Mouse (Mus musculus) myocyte (in vitro differentiated cells): ENCODE measurements around the gene Gm20696.

ENCODE experiments used
- CEBPB ChIP-seq: IDR thresholded peaks from 2 replicates; pipeline ENCODE4 v1.6.1; 2011; ENCODE audit warnings: mild to moderate bottlenecking, moderate library complexity; ENCODE audit not compliant: poor library complexity, insufficient read depth, severe bottlenecking
- E2F4 ChIP-seq: IDR thresholded peaks from one replicate; pipeline ENCODE4 v1.6.1; 2011; ENCODE audit warnings: mild to moderate bottlenecking, control low read depth, moderate library complexity; ENCODE audit not compliant: insufficient read depth
- MAX ChIP-seq: IDR thresholded peaks from one replicate; pipeline ENCODE4 v1.6.1; 2011; ENCODE audit warnings: low read depth, mild to moderate bottlenecking, control low read depth
- MYOD1 ChIP-seq, 3 experiments: IDR thresholded peaks; one replicate each; pipeline ENCODE4 v1.6.1; 2011; ENCODE audit warnings: control low read depth in 2 of 3, low read depth in 2 of 3, mild to moderate bottlenecking in 2 of 3, moderate library complexity in 1 of 3; ENCODE audit not compliant: insufficient read length in 2 of 3, control insufficient read depth in 1 of 3
- MYOG ChIP-seq, 3 experiments: IDR thresholded peaks; one replicate each; pipeline ENCODE4 v1.6.1; 2011; ENCODE audit warnings: control low read depth in 2 of 3, low read depth in 2 of 3, mild to moderate bottlenecking in 2 of 3; ENCODE audit not compliant: insufficient read length in 2 of 3, control insufficient read depth in 1 of 3, insufficient read depth in 1 of 3
- POLR2A ChIP-seq: IDR thresholded peaks from one replicate; pipeline ENCODE4 v1.6.1; 2011; ENCODE audit warnings: low read depth, mild to moderate bottlenecking, control low read depth, moderate library complexity; ENCODE audit not compliant: insufficient read length
- POLR2AphosphoS2 ChIP-seq: IDR thresholded peaks from one replicate; pipeline ENCODE4 v1.6.1; 2011; ENCODE audit warnings: low read depth, control low read depth; ENCODE audit not compliant: insufficient read length
- REST ChIP-seq: IDR thresholded peaks from one replicate; pipeline ENCODE4 v1.6.1; 2011; ENCODE audit warnings: mild to moderate bottlenecking, control low read depth, moderate library complexity; ENCODE audit not compliant: insufficient read depth, insufficient read length
- SRF ChIP-seq: IDR thresholded peaks from one replicate; pipeline ENCODE4 v1.6.1; 2011; ENCODE audit warnings: low read depth; ENCODE audit not compliant: control insufficient read depth, insufficient read length
- TCF12 ChIP-seq: IDR thresholded peaks from one replicate; pipeline ENCODE4 v1.6.1; 2011; ENCODE audit warnings: mild to moderate bottlenecking, control low read depth; ENCODE audit not compliant: poor library complexity, insufficient read depth, severe bottlenecking
- TCF3 ChIP-seq: IDR thresholded peaks from one replicate; pipeline ENCODE4 v1.6.1; 2011; ENCODE audit warnings: low read depth, control low read depth; ENCODE audit not compliant: insufficient read length
- USF1 ChIP-seq: IDR thresholded peaks from one replicate; pipeline ENCODE4 v1.6.1; 2011; ENCODE audit warnings: low read depth, mild to moderate bottlenecking, control low read depth, moderate library complexity

DNA sequence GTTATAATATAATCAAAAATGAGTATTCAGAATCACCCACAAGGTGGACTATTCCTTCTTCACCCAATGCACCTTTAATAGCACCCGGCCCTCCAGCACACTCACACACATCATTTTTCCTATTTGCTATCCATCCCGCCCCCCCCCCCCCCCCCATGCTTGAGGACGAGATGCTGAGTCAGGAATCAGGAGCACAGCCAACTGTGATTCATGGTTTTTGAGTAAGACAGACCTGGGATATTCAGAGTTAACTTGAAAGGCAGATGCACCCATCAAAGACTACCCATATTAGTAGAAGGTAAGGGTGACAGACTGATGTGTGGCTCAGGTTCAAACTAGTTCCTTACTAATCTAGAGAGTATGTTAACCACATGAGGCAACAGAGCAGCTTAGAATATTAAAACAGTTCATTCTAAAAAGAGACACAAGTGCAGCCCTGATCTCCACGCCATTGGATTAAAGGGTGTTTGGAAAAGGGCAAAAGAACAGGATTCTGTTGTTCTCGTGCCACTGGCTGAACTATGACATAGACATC lies 417.0 kb downstream of the Gm20696 start:
- TF ChIP-seq POLR2A (no peak), MAX (no peak), TCF3 (no peak), MYOG (IDR thresholded peaks at IDR 0.05; ENCODE audit: control insufficient read depth in 1 of 3, insufficient read depth in 1 of 3, insufficient read length in 2 of 3, low read depth in 2 of 3) (no peak), TCF12 (no peak), USF1 (no peak), E2F4 (no peak), POLR2AphosphoS2 (no peak), CEBPB (no peak), MYOD1 (IDR thresholded peaks at IDR 0.05; ENCODE audit: control insufficient read depth in 1 of 3, insufficient read length in 2 of 3, low read depth in 2 of 3) (no peak), SRF (no peak), REST (no peak)
